Mouse (Mus musculus) cerebellum, adult 9-11 months (tissue): ENCODE measurements around the gene Sytl4.

ENCODE experiments used
- DNase-seq: peaks from one replicate; pipeline ENCODE4 v3.0.0; 2022

Sytl4 gene

DNA sequence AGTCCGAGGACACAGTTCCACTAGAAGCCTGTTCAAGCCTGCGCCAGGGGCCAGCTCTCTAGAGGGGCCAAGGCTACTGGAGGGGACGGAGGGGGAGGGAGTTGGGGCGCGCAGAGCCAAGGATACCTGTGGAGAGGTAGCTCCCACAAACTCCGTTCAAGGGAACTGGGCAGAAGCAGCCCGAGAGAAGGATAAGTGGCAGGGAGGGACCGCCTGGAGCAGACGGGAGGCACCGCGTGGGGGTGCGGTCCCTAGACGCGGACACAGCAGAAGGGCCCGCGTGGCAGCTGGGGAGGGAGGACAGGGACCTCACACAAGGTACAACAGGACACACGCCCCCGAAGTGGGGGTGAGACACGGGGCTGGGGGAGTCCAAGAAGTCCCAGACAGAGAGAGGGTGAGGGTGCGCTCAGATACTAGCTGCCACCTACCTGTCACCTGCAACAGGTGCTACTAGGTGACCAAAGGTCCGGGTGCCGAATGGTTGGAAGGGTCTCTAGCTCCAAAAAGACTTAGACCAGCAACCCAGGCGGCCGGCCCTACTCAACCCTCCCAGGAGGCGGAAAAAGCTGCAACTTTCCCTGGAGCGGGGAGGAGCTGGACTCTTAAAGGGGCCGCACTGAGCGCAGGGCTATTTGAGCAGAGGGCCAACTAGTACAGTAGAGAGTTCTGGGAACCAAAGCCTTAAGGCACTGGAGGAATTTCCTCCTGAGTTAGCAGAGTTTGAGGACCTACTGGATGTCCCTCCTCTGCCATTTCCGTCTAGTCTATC is at the start of gene Sytl4:
Sytl4 (minus strand) TSS at position 582 of the 772 bp plus-strand sequence.
- DNase-seq: no peak

DNA sequence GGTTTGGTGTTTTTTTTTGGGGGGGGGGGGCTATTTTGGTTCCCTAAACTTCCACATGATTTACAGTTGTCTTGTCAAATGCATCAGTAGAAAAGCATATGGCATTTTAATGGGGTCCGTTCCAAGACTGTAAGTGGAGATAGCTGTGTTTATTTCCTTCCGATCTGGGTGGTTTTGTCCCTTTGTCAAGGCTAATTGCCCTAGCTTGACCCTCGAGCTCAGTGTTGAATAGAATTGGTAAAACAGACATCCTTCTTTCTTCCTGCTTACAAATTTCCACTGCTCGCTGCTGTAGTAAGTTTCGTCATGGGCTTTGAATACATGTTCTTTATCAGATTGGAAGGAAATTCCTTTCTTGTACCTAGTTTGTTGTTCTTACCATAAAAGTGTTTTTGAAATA is 39.1 kb upstream of the Sytl4 start:
- DNase-seq: no peak

DNA sequence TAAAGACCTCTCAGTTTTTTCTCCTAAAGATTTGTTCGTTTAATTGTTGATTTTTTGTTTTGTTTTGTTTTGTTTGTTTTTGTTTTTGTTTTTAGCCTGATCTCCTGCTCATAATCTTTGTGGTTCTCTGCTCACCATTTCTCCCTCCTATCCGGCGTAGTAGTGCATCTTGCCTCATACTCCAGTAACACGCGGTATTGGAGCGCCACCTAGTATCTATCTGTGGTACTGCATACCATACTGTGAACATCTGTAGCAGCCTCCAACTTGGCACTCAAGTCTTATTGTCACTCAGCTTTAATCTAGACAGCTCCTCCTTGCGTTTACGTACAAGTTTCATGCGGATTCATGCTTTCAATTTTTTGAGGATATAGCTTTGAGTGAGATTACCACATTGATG is 37.4 kb upstream of the Sytl4 start:
- DNase-seq: peak; percentile 30

DNA sequence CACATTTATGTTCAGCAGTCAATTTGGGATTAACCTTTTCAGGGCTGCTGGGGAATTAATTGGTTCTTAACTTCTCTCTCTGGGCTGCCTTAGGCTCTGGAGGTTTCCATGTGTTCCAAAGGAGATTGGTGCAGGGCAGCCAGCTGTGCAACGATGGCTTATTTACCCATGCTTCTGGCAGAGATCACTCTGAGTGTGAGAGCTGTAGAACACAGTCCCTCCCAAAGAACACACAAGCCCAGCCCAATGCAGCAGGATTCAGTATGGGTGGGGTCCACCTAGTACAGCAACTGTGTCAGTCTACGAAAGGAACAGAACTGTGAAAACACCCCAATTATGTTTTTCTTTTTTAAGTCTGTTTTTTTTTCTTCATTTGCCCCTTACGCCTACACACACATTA is 14.3 kb upstream of the Sytl4 start:
- no peak for DNase-seq

DNA sequence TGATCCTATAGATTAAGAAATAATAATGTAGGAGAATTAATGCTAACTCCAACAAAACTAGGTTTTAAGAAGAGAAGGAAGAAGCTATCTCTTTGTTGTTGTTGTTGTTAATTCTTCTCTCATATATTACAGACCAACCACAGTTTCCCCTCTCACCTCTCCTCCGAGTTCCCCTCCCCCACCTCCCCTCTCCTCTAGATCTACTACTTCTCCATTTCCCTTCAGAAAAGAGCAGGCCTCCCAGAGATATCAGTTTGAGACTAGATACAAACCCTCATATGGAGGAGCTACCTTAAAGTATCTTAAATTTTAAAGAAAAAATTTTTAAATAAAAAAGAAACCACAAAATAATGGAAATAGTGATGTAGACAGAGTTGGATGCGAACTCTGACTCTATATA is 17.0 kb downstream of the Sytl4 start:
- DNase-seq: no peak

DNA sequence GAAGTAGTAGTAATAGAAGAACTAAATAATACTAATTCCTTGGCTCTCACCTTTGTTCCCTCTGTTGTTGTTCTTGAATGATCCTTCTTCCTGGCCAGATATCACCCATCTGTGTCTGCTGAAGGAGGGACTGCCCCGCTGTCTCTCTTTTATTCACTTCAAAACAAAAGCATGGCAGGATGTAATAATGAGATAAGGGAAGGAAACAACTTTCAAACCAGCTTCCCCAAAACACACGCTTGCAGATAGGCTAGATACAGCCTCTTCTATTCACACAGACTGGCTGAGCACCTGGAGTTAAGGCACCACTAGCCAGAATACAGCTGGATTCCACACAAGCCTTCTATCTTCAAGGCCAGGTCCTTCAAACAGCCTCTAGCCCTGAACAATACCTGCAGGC is 21.0 kb downstream of the Sytl4 start:
- DNase-seq: no peak

DNA sequence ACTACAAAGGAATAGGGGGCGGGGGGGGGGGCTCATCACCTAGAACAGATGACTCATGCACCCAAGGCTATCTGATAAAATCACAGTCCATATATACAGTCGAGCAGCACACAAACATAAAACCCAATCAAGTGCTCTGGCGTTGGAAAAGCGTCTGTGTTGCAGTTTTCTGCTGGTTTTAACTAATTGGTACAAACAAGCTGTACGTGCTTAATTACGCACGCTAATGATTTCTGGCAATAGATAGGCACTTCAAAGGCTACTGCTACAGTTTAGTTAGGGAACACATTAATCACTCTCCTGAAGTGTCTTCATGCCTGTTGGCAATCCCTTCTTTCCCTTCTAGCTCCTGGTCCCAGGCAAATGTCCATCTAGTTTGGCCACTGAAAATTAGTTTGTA is 27.0 kb downstream of the Sytl4 start:
- no peak for DNase-seq

DNA sequence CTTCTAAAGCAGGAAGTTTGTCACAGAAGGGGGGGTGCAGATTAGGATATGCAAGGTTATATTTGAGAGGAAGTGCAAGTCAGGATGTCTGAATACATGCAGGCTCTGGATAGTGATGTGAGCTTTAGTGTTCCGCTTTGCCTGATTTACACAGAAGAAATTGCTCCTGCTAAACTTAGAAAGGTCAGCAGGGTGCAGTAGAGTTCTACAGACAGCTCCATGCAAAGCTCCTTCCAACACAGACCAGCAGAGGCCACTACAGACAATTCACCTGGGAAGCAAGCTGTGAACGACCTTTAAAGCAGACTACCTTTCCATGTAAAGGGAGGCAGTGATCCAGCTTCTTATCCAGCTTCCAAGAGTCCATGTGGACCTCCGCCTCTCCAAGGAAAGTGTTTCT is 34.2 kb downstream of the Sytl4 start:
- DNase-seq: peak; percentile 36

DNA sequence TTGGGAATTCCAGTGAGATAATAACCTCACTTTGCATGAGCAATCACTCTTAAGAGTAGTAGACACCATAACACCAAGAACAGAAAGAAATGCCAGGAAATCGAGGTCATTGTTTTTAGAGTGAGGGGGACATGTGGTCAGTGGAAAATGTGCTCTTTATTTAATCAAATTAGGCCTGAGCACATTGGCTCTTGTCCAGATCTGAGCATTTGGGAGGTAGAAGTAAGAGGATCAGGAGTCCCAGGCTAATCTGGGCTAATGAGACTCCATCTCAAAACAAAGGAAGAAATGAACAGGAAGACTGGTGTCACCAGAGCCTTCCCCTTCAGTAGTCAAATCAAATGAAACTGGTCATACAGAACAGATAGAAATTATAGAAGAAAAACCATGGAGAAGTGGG is 42.1 kb downstream of the Sytl4 start:
- DNase-seq: no peak

DNA sequence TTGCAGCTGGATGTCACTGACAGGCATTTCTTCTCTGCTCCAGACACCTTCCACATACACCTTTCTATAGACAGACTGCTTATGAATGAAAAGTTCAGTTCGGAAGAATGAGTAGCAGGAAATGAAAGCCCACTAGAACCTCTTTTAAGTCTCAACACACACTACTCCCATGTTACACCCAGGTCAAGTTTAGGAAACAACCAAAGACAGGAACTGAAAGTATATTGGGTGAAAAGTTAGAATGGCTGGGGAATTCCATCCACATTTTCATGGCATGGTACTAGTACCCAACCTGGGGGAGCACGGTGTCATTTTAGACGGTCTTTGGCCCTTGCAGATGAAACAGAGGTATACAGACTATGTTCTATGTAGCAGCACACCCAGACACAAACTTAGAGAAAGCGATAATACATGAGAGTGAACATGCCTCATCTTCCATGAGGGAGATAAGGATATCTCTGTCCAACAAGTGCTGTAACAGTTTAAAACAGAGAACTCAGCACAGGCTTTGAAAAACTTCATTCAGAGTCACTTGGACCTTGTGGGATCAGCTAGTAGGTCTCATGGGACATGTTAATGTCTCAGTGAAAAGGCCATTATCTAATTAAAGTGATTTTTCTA is 44.9 kb downstream of the Sytl4 start:
- DNase-seq: no peak

DNA sequence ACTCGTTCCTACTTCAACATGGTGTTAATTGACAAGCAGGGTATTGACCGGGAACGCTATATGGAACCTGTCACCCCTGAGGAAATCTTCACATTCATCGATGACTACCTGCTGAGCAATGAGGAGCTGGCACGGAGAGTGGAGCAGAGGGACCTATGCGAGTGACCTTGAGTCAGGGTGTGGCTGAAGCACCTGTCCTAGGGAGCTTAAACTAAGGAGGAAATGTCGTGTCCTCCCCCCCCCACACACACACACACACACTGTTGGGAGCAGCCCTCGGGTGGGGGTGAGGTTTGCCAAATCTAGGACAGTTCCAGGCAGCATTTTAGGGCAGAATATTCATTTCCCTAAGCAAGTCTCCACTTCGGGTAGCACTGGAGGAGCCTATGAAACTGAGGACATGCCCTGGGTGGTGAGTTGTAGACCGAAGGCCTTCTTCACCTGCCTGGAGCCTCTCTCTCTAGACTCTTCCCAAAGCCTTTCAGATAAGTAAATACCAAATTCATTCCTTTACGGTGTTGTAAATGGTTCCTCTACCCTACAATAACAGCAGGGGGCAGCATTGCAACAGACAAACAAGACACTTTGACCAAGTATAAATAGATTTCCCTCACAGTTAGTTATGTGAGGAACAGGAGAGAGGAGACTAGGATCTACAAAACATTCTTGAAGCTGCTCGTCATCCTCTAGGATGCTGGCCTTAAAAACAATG is 50.2 kb downstream of the Sytl4 start:
- DNase-seq: no peak

DNA sequence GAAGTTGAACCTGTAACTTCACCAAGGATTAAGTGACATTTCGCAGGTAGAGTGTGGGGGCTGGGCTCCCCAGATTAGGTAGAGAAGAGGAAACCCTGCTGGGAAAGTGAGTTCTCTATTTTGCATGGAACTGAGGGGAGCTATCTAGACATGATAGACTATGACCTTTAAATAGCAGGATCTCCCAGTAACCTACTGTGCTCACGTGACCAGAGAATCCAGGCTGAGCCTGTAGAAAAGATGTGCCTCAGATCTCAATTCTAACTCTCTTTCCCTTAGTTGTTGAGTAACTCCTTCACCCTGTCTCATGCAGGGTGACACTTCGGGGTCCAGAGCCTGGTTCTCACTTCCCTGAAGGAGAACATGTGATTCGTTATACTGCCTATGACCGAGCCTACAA is 54.9 kb downstream of the Sytl4 start:
- DNase-seq: no peak

DNA sequence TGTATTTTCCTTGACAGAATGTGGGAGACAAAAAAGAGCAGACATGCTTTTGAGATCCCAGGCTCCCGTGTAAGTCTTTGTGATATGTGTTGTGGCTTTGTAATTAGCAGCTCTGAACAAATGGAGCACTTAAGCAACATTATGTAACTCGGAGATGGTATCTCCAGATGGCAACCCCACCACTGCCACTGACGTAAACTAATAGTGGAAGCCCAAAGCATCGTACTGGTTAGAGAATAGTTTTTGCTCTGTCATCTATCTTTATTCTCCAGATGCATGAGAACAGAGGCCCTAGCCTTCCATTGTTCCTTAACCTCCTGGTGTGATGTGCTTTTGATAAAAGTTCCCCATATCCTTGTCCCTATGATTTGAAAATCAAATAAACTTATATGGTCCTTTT is 60.4 kb downstream of the Sytl4 start:
- no peak for DNase-seq

DNA sequence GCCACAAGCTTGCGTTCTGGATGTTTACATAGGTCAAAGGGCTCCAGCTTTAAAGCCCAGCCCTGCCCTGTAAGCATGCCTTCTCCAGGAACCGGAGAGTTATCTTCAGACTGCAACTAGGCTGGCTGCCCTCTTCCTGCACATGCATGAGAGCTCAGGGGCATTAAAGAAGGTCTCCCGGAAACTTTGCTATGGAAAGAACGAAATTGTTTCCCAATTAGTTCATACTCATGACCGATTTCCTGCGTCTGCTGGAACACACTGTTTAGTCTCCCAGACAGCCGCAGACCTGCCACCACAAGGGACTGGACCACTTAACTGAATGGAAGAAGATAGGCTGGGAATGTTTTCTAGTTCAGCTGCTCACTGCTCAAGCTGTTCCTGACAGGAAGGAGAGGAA is 67.4 kb downstream of the Sytl4 start:
- no peak for DNase-seq

DNA sequence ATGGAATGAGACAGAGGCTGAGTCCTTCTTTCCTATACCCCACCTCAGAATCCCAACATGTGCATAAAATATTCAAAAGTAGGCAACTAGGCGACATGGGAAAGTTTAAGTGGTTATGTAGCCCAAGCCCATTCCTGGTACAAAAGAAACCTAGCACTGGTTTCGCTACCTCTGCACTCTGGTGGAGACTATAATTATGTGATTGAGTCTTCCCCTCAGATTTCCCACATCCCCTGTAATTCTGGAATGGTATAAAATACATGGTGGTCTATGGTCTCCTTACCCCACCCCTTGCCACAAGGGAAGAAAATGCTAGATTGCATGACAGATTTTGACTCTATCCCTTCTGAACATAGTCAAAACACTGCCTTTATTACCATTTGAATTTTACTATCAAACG is 68.6 kb downstream of the Sytl4 start:
- no peak for DNase-seq

DNA sequence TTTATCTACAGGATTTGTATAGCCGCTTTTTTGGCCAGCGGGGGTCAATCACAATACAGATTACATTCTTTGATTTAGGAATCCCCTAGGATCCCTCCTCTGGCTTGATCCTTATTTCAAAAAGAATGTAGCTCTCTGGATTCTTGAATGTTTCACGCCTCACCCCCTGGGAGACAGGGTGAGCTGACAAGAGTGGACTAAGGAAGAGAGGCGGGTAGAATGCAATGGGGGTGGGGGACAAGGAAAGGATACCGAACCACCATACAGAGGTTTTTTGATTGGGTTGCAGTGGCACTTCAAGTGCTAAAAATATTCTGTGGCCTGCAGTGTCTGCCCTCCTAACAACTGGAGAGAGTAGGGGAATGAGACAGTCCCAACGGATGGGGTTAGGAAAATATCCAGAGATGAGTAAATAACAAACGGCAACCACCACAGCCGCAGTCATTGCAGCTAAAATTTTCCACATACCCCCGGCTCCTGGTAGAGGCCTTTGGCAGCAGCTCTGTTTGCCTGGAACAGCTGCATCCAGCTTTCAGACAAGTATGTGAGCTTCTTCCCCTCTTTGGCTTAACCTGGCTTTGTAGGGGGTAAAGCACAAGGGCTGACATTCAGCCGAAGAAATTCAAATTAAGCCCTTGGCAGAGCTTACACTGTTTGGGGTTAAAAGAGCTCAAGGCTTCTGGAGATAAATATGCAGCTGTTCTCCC is 70.1 kb downstream of the Sytl4 start:
- DNase-seq: no peak

DNA sequence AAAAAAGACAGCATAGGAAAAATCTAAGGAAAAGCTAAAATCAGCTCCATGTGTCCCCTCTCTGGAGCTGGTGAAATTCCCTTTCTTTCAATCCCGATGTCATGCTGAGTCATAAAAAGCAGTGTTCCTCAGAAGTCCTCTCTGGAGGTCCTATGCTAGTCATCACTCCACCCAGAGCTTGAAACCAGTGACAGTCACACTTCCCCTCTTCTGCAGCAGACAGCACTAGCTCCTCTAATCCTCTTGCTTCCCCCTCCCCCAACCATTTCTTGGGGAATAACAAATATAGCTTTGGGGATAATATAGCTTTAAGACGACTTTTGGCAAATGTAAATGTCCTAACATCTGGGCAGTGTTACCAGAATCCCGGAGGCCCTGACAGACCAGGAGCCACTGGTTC is 73.4 kb downstream of the Sytl4 start, which contains the start of gene Srpx2:
Srpx2 (plus strand) TSS at position 166 of the 400 bp plus-strand sequence.
- no peak for DNase-seq

DNA sequence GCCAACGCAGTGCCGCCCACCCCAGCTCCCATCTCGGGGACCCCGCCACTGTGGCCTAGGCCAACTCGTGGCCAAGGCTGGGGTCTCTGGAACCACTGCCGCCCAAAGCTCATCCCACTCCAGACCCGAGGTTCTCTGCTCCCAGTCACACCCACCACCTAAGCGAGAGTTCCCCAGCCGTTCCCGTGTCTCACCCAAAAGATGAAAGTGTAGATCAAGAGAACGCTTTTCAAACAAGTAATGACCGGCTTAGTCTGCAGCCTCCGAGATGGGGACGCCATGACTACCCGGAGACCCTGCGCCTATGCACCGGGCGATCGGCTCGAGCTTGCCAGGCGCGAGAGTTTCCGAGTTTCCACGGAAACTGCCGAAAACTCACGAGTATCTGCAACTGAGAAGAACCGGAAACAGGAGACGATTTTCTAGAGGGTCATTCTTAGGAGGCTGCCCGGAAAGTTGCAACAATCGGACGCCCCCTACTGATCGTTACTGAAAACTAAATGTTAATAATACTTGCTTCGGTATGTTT is 83.5 kb downstream of the Sytl4 start, which contains the start of gene Tspan6:
Tspan6 (minus strand) TSS at position 416 of the 529 bp plus-strand sequence.
- peak; percentile 70 for DNase-seq

DNA sequence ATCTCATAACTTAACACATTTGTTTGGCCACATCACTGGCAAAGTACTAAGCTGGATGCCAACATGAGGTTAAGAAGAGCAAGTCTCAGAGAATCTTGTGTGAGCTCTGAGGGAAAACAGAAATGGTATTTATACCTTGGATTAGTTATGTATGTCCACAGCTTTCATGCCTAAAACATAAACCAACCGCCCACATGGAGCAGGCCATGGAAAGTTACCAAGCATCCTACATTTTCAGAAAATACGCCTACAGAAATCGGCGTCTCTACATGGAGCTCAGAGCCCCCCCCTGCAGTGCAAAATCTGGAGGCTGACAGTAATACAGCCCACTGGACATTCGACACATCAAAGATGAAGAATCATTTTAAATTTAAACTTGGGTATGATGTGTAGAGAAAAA is 93.5 kb downstream of the Sytl4 start:
- no peak for DNase-seq

DNA sequence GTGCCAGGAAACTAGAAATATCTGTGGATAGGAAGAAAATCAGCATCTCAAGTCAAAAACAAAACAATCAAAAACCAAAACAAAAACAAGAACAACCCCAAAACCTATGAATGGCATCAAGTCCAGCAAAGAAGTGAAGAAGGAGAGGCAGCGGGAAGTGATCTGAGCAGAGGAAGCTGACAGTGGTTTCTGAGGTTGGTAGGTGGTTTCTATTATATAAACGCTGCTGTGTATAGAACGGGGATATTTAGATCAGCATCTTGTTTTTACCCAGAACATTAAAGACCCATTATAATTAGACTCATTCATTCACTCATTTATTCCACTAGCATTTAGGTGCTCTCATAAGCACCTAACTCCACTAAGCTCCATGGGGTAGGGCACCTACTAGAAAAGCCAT is 94.3 kb downstream of the Sytl4 start:
- no peak for DNase-seq
